Mouse (Mus musculus) limb, embryonic 11.5 days (tissue): Measurements from ENCODE around the gene Gm11541. TPM values are rescaled to one million over a fixed set of nuclear protein-coding genes. Genes with fewer than 3 reads are reported as not detected.
A peak's percentile ranks its signal among the peaks of the same experiment; 100 is the strongest.

ENCODE experiments used
- ATAC-seq: fragments of 200-750 bp; cut with Nextera tagmentation; 2 replicates; pipeline ENCODE4 v1.8.0; 2017; ENCODE audit warnings: low read depth; ENCODE audit not compliant: insufficient number of reproducible peaks, low FRiP score, low TSS enrichment
- DNase-seq: peaks from one replicate; pipeline ENCODE4 v3.0.0-alpha.2; 2015; ENCODE audit warnings: low spot score
- H3K27ac ChIP-seq: fragments of 300-500 bp; sonication (generic); replicated peaks from 2 replicates; pipeline ENCODE4 v1.5.1; 2014; ENCODE audit warnings: low read depth, mild to moderate bottlenecking, low read length
- H3K27me3 ChIP-seq: fragments of 300-500 bp; sonication (generic); 2 replicates; pipeline ENCODE4 v1.6.1; 2014; ENCODE audit warnings: mild to moderate bottlenecking, low read length, mixed read lengths; ENCODE audit not compliant: control insufficient read depth, insufficient read depth
- H3K36me3 ChIP-seq: fragments of 300-500 bp; sonication (generic); 2 replicates; pipeline ENCODE4 v1.6.1; 2014; ENCODE audit warnings: mild to moderate bottlenecking, low read length, moderate library complexity, mixed read lengths; ENCODE audit not compliant: control insufficient read depth, insufficient read depth
- H3K4me1 ChIP-seq: fragments of 300-500 bp; sonication (generic); 2 replicates; pipeline ENCODE4 v1.6.1; 2014; ENCODE audit warnings: low read length, mixed read lengths; ENCODE audit not compliant: control insufficient read depth, insufficient read depth
- H3K4me2 ChIP-seq: fragments of 300-500 bp; sonication (generic); 2 replicates; pipeline ENCODE4 v1.6.1; 2014; ENCODE audit warnings: low read depth, mild to moderate bottlenecking, moderate library complexity; ENCODE audit not compliant: severe bottlenecking
- H3K4me3 ChIP-seq: fragments of 300-500 bp; sonication (generic); 2 replicates; pipeline ENCODE4 v1.5.1; 2014; ENCODE audit warnings: low read depth, low read length
- H3K9ac ChIP-seq: fragments of 300-500 bp; sonication (generic); 2 replicates; pipeline ENCODE4 v1.6.1; 2014; ENCODE audit warnings: mild to moderate bottlenecking, low read length
- H3K9me3 ChIP-seq: fragments of 300-500 bp; sonication (generic); 2 replicates; pipeline ENCODE4 v1.6.1; 2016; ENCODE audit warnings: low read length; ENCODE audit not compliant: control insufficient read depth
- WGBS: fragments of 180-500 bp; shearing (Covaris S2); extraction: QIAGEN DNeasy Blood & Tissue Kit; methylation state at CpG from one replicate; pipeline ENCODE4 v1.1.7; 2014; 5-methylcytosine and 5-hydroxymethylcytosine counted together
- polyA plus RNA-seq: library from polyadenylated mRNA; unstranded; fragments of >200 nt; fragmentation: Nextera tagmentation; extraction: Ambion mirVana; gene quantifications from 2 replicates; pipeline ENCODE4 v1.2.1, GENCODE M21; 2014

Gm11541 gene
- 0.25 TPM in 1 of 2 replicates, not detected in the other for polyA plus RNA-seq

DNA sequence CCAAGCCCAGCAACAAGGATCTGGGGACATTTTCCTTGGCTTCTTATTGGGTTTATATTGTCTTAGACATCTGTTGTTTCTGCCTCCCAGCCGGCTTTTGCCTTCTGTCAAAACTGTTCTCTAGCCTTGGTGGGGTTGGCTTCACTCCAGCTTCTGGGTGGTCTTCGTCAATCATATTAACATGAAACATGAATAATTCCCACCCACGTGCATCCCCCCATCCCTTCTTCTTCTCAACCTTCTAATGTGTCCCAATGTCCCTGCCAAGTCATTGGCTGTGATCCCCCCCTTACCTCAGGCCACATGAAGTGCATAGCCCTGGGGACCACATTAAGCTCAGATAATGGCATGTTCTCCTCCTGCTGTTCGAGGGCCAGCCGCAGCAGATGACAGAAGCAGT lies at the start of gene Gm11541:
Gene Gm11541, minus strand, starts transcription at position 28 of the 400 bp plus-strand sequence.
- no peak within 1 kb of the TSS for H3K4me3 ChIP-seq
- DNase-seq = no peak

GRCm38 (mm10) chr11:94752946-94753713 lies 48.8 kb upstream of the Gm11541 start:
- Histone ChIP-seq H3K27me3 (no peaks in the 10 kb centered on the region), H3K9me3 (no peaks in the 10 kb centered on the region), H3K4me3 (no peak overlapping the region), H3K4me1 (no peaks in the 10 kb centered on the region), H3K4me2 (no peak overlapping the region), H3K9ac (no peak overlapping the region), H3K27ac (no peak overlapping the region), H3K36me3 (no peaks in the 10 kb centered on the region)
- 59% methylated on average over 2 of the region's 2 CpGs for WGBS
- DNase-seq (no peak), ATAC-seq (no peak)

More for the DNA sequence above, at the start of gene Gm11541:
- no peak for ATAC-seq
- Histone ChIP-seq H3K4me2 (no peak within 1 kb of the TSS), H3K36me3 (no peaks in the 10 kb centered on the region), H3K27ac (no peak within 1 kb of the TSS), H3K27me3 (no peaks in the 10 kb centered on the region), H3K9ac (no peak within 1 kb of the TSS), H3K4me1 (peaks cover 4% of the 10 kb centered on the region; the same call in 1 of the 2 replicates), H3K9me3 (no peaks in the 10 kb centered on the region)
- WGBS = 89% methylated on average over 5 of the region's 5 CpGs

DNA sequence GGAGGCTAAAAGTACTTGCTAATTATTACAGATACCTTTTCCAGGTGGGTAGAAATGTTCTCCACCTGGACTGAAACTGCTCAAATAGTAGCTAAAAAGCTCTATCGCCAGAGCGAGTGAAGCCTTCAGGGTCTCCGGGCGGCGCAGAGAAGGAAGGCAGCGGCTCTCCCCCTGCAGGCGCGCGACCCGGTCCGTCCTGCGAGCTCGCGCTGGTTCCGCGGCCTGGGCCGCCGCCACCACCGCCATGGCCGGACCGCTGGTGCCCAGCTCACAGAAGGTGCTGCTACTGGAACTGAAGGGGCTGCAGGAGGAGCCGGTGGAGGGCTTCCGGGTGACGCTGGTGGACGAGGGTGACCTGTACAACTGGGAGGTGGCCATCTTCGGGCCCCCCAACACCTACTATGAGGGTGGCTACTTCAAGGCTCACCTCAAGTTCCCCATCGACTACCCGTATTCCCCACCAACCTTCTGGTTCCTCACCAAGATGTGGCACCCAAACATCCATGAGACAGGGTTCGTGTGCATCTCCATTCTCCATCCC lies 37.5 kb upstream of the Gm11541 start, which contains the start of gene Cdc34b:
Gene Cdc34b, plus strand, starts transcription at position 51 of the 541 bp plus-strand sequence.
- Histone ChIP-seq H3K9me3 (no peaks in the 10 kb centered on the region), H3K9ac (no peak within 1 kb of the TSS), H3K4me3 (no peak within 1 kb of the TSS), H3K4me2 (no peak within 1 kb of the TSS), H3K27ac (no peak within 1 kb of the TSS), H3K4me1 (no peaks in the 10 kb centered on the region), H3K27me3 (no peaks in the 10 kb centered on the region), H3K36me3 (0 out of 2 replicates have a peak, but pooled peaks cover 2% of the 10 kb centered on the region)
- WGBS = 83% methylated on average over 27 of the region's 29 CpGs
- ATAC-seq (no peak), DNase-seq (no peak)

- H3K9me3 ChIP-seq = no peaks in the 10 kb centered on the region
- H3K36me3 ChIP-seq = no peaks in the 10 kb centered on the region
- H3K27ac ChIP-seq = no peak overlapping the region
- DNase-seq (no peak), ATAC-seq (no peak)
- H3K27me3 ChIP-seq = no peaks in the 10 kb centered on the region
- 60% methylated on average over 2 of the region's 2 CpGs for WGBS
- H3K9ac ChIP-seq = no peak overlapping the region
- H3K4me2 ChIP-seq = no peak overlapping the region
- H3K4me1 ChIP-seq = no peaks in the 10 kb centered on the region
- no peak overlapping the region for H3K4me3 ChIP-seq
These were observed 31.4 kb upstream of the Gm11541 start for GRCm38 (mm10) chr11:94735746-94736145.

DNA sequence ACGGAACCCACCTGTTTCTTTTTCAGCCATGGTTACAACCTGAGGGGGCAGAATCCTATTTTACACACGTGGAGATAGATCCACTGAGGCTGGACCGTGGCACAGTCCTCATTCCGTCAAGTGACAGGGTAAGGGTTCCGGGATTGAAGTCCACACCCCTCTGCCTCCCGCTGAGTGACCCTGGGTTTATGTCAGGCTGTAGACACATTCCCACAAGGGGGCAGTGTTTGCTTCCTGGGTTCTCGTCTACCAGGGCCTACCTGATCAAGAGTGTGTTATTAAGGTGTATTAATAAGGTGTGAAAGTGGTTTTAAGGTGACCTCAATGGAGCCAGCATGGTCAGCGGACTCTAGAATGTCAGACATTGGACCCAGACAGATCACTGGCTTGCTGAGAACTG lies 28.5 kb upstream of the Gm11541 start:
- 40% methylated on average over 8 of the region's 8 CpGs for WGBS
- no peak for ATAC-seq
- peak; percentile 25 for DNase-seq
- Histone ChIP-seq H3K9me3 (no peaks in the 10 kb centered on the region), H3K4me2 (no peak overlapping the region), H3K27ac (no peak overlapping the region), H3K4me1 (no peaks in the 10 kb centered on the region), H3K4me3 (no peak overlapping the region), H3K36me3 (no peaks in the 10 kb centered on the region), H3K27me3 (no peaks in the 10 kb centered on the region), H3K9ac (no peak overlapping the region)

- no peak for ATAC-seq
- H3K9ac ChIP-seq = no peak overlapping the region
- 90% methylated on average over 12 of the region's 12 CpGs for WGBS
These were observed 26.9 kb upstream of the Gm11541 start for GRCm38 (mm10) chr11:94731229-94731628.

GRCm38 (mm10) chr11:94730261-94730660 lies 26.0 kb upstream of the Gm11541 start:
- DNase-seq (peak; percentile 76), ATAC-seq (no peak)
- H3K27ac ChIP-seq = no peak overlapping the region
- no peaks in the 10 kb centered on the region for H3K9me3 ChIP-seq
- no peak overlapping the region for H3K4me3 ChIP-seq
- no peak overlapping the region for H3K9ac ChIP-seq
- no peak overlapping the region for H3K4me2 ChIP-seq
- no peaks in the 10 kb centered on the region for H3K27me3 ChIP-seq
- H3K36me3 ChIP-seq = no peaks in the 10 kb centered on the region
- 37% methylated on average over 5 of the region's 5 CpGs for WGBS
- no peaks in the 10 kb centered on the region for H3K4me1 ChIP-seq

More at GRCm38 (mm10) chr11:94731229-94731628, 26.9 kb upstream of the Gm11541 start:
- Histone ChIP-seq H3K27me3 (no peaks in the 10 kb centered on the region), H3K27ac (no peak overlapping the region), H3K4me2 (no peak overlapping the region), H3K4me1 (no peaks in the 10 kb centered on the region), H3K36me3 (no peaks in the 10 kb centered on the region), H3K4me3 (no peak overlapping the region), H3K9me3 (no peaks in the 10 kb centered on the region)
- DNase-seq = no peak

DNA sequence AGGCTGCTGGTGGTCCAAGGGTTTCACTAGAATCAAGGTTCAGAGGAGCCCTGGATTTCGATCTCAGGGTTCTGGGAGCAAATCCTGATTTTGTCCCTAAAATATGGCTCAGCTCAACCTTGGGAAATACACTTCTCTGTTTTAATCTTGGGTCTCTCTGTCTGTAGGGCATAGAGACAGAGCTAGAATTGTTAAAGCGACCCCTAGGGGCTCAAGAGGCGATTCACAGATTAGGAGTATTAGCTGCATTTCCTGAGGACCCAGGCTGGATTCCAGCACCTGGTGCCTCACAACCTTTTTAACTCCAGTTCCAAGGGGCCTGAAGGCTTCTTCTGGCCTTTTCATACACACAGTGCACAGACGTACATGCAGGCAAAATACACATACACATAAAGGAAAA lies 25.3 kb upstream of the Gm11541 start:
- DNase-seq (no peak), ATAC-seq (no peak)
- no peaks in the 10 kb centered on the region for H3K36me3 ChIP-seq
- H3K9me3 ChIP-seq = no peaks in the 10 kb centered on the region
- WGBS = 35% methylated on average over 4 of the region's 4 CpGs
- no peak overlapping the region for H3K27ac ChIP-seq
- H3K4me1 ChIP-seq = no peaks in the 10 kb centered on the region
- no peak overlapping the region for H3K4me2 ChIP-seq
- H3K4me3 ChIP-seq = no peak overlapping the region
- no peaks in the 10 kb centered on the region for H3K27me3 ChIP-seq
- no peak overlapping the region for H3K9ac ChIP-seq
